Mouse (Mus musculus): ENCODE results near the gene Klf13. TPM values are rescaled to one million over a fixed set of nuclear protein-coding genes. Genes with fewer than 3 reads are reported as not detected.

The Klf13 gene
- total and polyA plus RNA-seq, 3 experiments: 1.7 to 9.7 (median 3.7) TPM

- no peaks in the 10 kb centered on the region for H3K9me3 ChIP-seq (replicated peaks; ENCODE audit: low read length)
- no peaks in the 10 kb centered on the region for H3K79me2 ChIP-seq (replicated peaks; ENCODE audit: control insufficient read depth, extremely low read depth, insufficient read depth, poor library complexity, severe bottlenecking)
- no peak overlapping the region for H3K9ac ChIP-seq (ENCODE audit: insufficient read depth, low read depth)
- no peak overlapping the region for H3K27ac ChIP-seq (ENCODE audit: insufficient read depth, low read depth)
- H3K4me2 ChIP-seq (ENCODE audit: insufficient read depth, low read depth, poor library complexity, severe bottlenecking): no peak overlapping the region
- dilution Hi-C loops (cut with MboI; ENCODE audit: extremely low pct_ligation_motif_present, extremely low pct_unique_long_range_greater_than_20kb, low sequenced_read_pairs) (no loop called here), in situ Hi-C loops (cut with MboI; ENCODE audit: low pct_ligation_motif_present, low pct_unique_long_range_greater_than_20kb, low sequenced_read_pairs) (no loop called here)
- no peak for TF ChIP-seq MYC (IDR thresholded peaks at IDR 0.05; ENCODE audit: low read depth, low read length)
- TF ChIP-seq SMC3 (IDR thresholded peaks at IDR 0.05; ENCODE audit: low read depth, low read length): no peak
- no peak for TF ChIP-seq USF1 (IDR thresholded peaks at IDR 0.05; ENCODE audit: low read depth, low read length)
- no peak for TF ChIP-seq HCFC1 (IDR thresholded peaks at IDR 0.05; ENCODE audit: low read depth, low read length)
- TF ChIP-seq EP300 (IDR thresholded peaks at IDR 0.05; ENCODE audit: low read length): no peak
- no peak for TF ChIP-seq RCOR1 (conservative IDR thresholded peaks at IDR 0.05; ENCODE audit: low read depth, low read length)
- TF ChIP-seq IRF4 (IDR thresholded peaks at IDR 0.05; ENCODE audit: low read depth, low read length): no peak
- no peak for TF ChIP-seq JUN (IDR thresholded peaks at IDR 0.05; ENCODE audit: insufficient read depth, low read depth, low read length)
- TF ChIP-seq NELFE (IDR thresholded peaks at IDR 0.05; ENCODE audit: low read depth, low read length): no peak
- TF ChIP-seq MAX (IDR thresholded peaks at IDR 0.05; ENCODE audit: low read length): no peak
- TF ChIP-seq E2F4 (IDR thresholded peaks at IDR 0.05; ENCODE audit: insufficient replicate concordance, low read depth, low read length): no peak
- no peak for TF ChIP-seq MEF2A (IDR thresholded peaks at IDR 0.05; ENCODE audit: borderline replicate concordance, low read depth, low read length)
- no peak for TF ChIP-seq JUND (conservative IDR thresholded peaks at IDR 0.05; ENCODE audit: low read depth, low read length)
- no peak for TF ChIP-seq TBP (conservative IDR thresholded peaks at IDR 0.05; ENCODE audit: low read depth, low read length)
- no peak for TF ChIP-seq CHD1 (IDR thresholded peaks at IDR 0.05; ENCODE audit: low read depth, low read length)
- no peak for TF ChIP-seq NRF1 (IDR thresholded peaks at IDR 0.05; ENCODE audit: low read depth, low read length)
- no peak for TF ChIP-seq ZNF384 (IDR thresholded peaks at IDR 0.05; ENCODE audit: low read depth, low read length)
- TF ChIP-seq RAD21 (IDR thresholded peaks at IDR 0.05; ENCODE audit: low read depth, low read length): no peak
- DNase-seq (ENCODE audit: extremely low read depth): no peak
- H3K4me3 ChIP-seq (replicated peaks in 1 of 3; ENCODE audit: low read depth in 2 of 3, low read length in 2 of 3, poor library complexity in 1 of 3): no peak overlapping the region
- peaks cover 6 to 25% of the 10 kb centered on the region in 2 experiments for H3K36me3 ChIP-seq (replicated peaks in 1 of 2; ENCODE audit: control insufficient read depth in 1 of 2, insufficient read depth in 1 of 2, low read length in 1 of 2)
- no peaks in the 10 kb centered on the region for H3K27me3 ChIP-seq (replicated peaks)
- H3K4me1 ChIP-seq (ENCODE audit: control insufficient read depth in 1 of 2, insufficient read depth in 2 of 2): peaks cover 3 to 12% of the 10 kb centered on the region in 2 experiments; a peak in 2 of 4 replicates
Measured at GRCm38 (mm10) chr7:63887034-63887551, 51.6 kb downstream of the Klf13 start.

GRCm38 (mm10) chr7:63885025-63885424 lies 53.7 kb downstream of the Klf13 start:
- dilution Hi-C loops (cut with MboI; ENCODE audit: extremely low pct_ligation_motif_present, extremely low pct_unique_long_range_greater_than_20kb, low sequenced_read_pairs) (no loop called here), in situ Hi-C loops (cut with MboI; ENCODE audit: low pct_ligation_motif_present, low pct_unique_long_range_greater_than_20kb, low sequenced_read_pairs) (no loop called here)
- Histone ChIP-seq H3K79me2 (replicated peaks; ENCODE audit: control insufficient read depth, extremely low read depth, insufficient read depth, poor library complexity, severe bottlenecking) (no peaks in the 10 kb centered on the region), H3K27ac (ENCODE audit: insufficient read depth, low read depth) (no peak overlapping the region), H3K9me3 (replicated peaks; ENCODE audit: low read length) (no peaks in the 10 kb centered on the region), H3K27me3 (replicated peaks) (no peaks in the 10 kb centered on the region), H3K9ac (ENCODE audit: insufficient read depth, low read depth) (no peak overlapping the region), H3K4me3 (replicated peaks in 1 of 3; ENCODE audit: low read depth in 2 of 3, low read length in 2 of 3, poor library complexity in 1 of 3) (no peak overlapping the region), H3K4me1 (ENCODE audit: control insufficient read depth in 1 of 2, insufficient read depth in 2 of 2) (peaks cover 3 to 10% of the 10 kb centered on the region in 2 experiments; a peak in 2 of 4 replicates), H3K4me2 (ENCODE audit: insufficient read depth, low read depth, poor library complexity, severe bottlenecking) (no peak overlapping the region), H3K36me3 (replicated peaks in 1 of 2; ENCODE audit: control insufficient read depth in 1 of 2, insufficient read depth in 1 of 2, low read length in 1 of 2) (peaks cover 0 to 9% of the 10 kb centered on the region in 2 experiments)
- no peak for DNase-seq (ENCODE audit: extremely low read depth)
- TF ChIP-seq RCOR1 (conservative IDR thresholded peaks at IDR 0.05; ENCODE audit: low read depth, low read length) (no peak), GABPA (IDR thresholded peaks at IDR 0.05; ENCODE audit: insufficient replicate concordance, low read depth, low read length) (no peak), JUND (conservative IDR thresholded peaks at IDR 0.05; ENCODE audit: low read depth, low read length) (no peak), KAT2A (IDR thresholded peaks at IDR 0.05; ENCODE audit: insufficient replicate concordance, low read length) (no peak), PAX5 (IDR thresholded peaks at IDR 0.05; ENCODE audit: low read length) (no peak), ZC3H11A (IDR thresholded peaks at IDR 0.05; ENCODE audit: low read depth, low read length) (no peak)

Measured in CH12.LX (cell line).